Mouse (Mus musculus) MN1 (cell line): ENCODE results near the gene Fam129a.

Experiments used
- DNase-seq: peaks from one replicate; pipeline ENCODE4 v3.0.0-alpha.2; 2016; ENCODE audit warnings: low spot score

Fam129a gene

DNA sequence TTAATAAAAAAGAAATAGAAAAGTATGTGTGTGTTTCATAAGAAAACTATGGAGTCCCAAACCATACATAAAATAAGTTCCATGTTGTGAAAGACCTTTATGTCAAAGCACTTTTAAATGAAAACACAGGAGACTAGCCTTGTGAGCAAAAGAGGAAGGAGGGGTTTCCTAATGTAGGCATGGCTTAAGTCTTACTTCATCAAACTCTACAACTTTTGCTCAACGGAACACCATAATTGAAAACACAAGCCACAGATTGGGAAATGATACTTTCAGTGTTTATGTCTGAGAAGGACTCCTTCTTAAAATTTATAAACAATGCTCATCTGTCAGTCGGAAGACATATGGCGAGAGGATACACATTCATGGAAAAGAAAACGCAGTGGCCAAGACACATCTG is 54.3 kb downstream of the Fam129a start:
- no peak for DNase-seq

GRCm38 (mm10) chr1:151625690-151626089 is 54.7 kb downstream of the Fam129a start:
- no peak for DNase-seq

GRCm38 (mm10) chr1:151626631-151627030 is 55.6 kb downstream of the Fam129a start:
- no peak for DNase-seq

GRCm38 (mm10) chr1:151627141-151627540 is 56.2 kb downstream of the Fam129a start:
- DNase-seq: no peak

GRCm38 (mm10) chr1:151629591-151630250 is 58.7 kb downstream of the Fam129a start:
- peak; percentile 52 for DNase-seq

DNA sequence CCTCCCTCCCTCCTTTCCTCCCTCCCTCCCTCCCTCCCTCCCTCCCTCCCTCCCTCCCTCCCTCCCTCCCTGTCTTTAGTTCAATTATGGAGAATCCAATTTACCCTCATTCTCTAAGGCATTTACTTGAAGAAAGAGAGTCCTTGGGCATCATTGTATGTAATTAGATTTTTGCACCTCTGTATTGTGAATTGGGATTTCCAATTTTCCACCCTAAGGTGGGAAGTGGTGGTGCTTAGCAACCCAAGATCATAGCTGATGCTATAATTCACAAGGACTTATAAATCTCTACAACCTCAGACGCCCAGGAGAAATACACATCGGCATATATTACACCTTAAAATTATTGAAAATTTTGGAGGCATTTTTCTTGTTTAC is 59.3 kb downstream of the Fam129a start:
- no peak for DNase-seq

- no peak for DNase-seq
These were observed 60.1 kb downstream of the Fam129a start for GRCm38 (mm10) chr1:151631061-151631460.

DNA sequence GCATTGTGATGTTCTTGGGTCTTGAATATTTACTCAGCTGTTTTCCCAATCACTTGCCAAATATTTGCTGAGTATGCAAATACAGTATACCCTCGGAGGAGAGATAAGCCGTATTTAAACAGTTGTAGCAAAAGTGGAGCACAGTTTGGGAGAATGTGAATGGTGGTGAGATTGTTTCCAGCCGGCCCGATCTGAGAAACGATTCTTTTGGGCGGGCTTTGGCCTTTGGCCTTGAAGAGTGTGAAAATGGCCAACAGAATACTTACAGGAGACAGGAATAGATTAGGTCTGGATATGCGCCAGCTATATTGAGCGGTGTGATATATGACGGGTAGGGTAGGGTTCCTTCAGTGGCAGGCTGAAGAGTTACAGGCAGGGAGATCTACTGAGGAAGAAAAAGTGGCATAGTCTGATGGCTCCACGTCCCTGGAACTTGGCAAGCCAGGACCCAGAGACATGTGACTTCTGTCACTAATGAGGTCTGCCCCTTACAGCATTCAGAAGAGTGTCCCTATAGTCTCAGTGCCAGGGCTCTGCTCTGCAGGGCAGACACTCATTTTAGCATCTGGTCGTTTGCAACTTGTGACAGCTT is 60.8 kb downstream of the Fam129a start:
- DNase-seq: peak; percentile 47

- DNase-seq: no peak
These were observed 61.8 kb downstream of the Fam129a start for GRCm38 (mm10) chr1:151632567-151633356.

GRCm38 (mm10) chr1:151636637-151637036 is 65.7 kb downstream of the Fam129a start:
- DNase-seq: no peak

DNA sequence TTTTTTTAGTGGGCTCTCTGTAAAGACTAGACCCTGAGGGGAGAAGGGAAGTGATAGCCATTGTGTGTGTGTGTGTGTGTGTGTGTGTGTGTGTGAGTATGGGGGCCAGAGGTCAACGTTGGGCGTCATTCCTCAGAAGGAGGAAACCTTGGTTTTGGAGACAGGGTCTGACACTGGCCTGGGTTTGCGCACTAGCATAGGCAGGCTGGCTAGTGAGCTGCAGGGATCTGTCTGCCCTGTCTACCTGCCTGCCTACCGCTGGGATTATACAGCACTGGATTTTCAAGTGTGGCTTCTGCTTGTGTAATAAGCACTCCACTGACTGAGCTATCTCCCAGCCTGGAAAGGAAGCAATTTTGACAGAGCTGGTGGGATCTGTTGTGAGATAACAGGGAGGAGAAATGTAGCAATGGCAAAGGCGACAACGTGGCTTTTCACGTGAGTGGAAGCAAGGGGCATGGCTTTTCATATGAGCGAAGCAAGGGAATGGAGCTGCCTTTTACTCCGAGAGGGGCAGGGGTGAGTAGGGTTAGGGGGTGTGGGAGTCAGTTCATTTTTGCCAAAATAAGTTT is 66.5 kb downstream of the Fam129a start:
- DNase-seq: no peak

- DNase-seq: no peak
These were observed 67.4 kb downstream of the Fam129a start for GRCm38 (mm10) chr1:151638357-151638756.

- DNase-seq: no peak
These were observed 67.8 kb downstream of the Fam129a start for GRCm38 (mm10) chr1:151638770-151639169.

- DNase-seq: no peak
These were observed 75.4 kb downstream of the Fam129a start for GRCm38 (mm10) chr1:151646380-151646779.

- DNase-seq: no peak
These were observed 77.1 kb downstream of the Fam129a start for GRCm38 (mm10) chr1:151648099-151648498.

GRCm38 (mm10) chr1:151657042-151657605 is 86.1 kb downstream of the Fam129a start:
- no peak for DNase-seq

DNA sequence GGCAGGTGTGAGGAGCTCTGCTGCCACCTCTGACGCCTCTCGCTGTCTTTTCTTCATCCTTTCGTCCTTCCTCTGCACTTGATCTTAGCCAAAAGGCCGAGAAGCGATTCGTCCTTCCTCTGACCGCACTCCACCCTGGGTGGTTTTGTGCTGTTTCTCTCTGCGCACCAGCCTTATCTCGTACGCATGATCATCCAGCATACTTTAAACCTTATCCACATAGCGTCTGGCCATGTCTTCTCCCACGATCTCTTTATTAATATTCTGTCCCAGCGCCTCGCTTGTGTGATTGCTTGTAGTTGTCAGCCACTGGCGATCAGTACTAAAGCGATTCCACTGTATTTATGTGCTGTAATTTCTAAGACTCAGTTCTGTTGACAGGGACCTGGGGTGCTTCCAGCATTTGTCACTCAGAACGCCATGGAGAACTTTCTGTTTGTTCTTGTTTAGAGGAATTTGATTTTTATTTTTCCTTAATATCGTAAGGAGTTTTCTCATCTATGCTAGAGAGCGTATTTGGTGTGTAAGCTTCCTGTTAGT is 87.4 kb downstream of the Fam129a start:
- no peak for DNase-seq

DNA sequence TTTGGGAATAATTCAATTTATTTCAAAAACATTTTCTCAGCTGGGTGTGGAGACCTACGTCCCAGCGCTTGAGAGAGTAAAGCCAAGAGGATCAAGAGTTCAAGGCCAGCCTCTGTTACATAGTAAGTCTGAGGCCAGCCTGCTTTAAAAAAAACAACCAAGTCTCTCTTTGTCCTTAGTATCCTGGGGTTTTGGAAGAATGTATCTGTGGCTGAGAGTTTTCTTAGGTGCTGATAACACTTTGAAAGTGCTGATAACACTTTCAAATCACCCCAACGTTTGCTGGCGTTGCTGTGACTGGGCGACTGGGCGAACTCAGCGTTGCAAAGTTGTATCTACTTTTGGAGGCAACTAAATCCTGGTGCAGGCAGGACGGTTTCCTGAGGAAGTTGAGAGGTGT is 88.7 kb downstream of the Fam129a start:
- no peak for DNase-seq

DNA sequence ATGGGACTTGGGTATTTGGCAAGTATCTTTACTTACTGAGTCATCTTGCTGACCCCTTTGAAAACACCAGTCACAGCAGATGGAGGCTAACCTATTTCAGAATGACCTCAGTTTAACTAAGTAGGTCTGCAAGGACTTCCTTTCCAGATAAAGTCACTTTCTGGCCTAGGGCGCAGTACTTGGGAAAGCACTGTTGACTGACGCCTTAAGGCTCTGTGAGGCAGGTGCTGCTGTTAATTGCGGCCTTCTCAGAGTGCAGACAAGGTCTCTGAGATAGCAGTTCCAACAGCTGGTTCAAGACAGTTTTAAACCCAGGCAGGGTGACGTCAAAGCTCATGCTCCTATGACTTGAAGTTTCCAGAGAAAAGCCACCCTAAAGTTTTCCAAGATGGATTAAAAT is 89.3 kb downstream of the Fam129a start:
- DNase-seq: no peak

DNA sequence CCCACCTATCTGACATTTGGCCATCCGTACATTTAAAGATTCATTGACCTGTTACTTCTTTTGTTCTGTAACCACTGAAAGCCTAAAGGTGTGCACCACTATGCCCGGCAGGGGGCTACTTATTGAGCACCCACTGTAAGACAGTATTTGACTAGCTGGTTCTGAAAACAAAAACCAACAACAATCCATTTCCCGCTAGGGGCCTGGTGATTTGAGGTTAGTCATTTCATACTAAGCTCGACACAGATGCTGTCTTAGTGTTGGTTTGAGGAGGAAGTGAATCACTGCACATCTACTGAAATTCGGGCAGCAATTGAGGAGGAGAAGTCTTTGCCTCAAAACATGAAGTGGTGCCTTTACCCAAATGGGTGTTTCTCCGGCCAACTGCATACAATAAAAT is 89.9 kb downstream of the Fam129a start:
- DNase-seq: no peak

DNA sequence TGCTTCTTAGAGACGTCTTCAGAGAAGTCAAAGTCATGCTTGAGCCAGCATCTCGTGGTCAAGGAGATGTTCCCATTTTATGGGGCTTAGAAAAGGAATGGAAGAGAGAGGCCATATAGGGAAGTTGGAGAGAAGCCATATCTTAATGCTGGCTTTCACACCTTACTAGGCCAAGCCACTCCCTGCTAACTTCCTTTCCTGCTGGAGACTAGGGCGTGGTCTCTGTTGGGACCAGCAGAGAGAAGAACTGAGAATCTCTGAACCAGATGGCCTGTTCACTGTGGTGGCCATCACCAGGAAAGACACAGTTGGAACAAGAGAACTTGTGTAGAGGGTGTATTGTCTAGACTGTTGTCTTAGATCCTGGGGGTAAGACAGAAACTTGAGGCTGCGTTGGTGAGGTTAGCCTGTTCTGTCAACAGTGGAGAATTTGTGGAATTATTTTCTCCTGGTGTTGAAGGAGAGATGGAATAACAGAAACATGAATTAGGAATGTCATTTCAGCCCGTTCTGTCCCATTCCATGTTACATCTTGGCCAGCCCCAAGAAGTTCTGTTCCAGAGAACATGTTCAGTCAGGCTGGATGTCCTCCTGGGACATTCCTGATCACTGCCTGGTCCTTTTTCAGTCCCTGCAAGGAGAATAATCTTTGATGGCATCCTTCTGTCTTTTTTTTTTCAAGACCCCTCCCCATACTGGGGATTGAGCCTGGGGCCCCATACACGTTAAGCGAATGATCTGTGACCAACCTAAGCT is 90.9 kb downstream of the Fam129a start:
- DNase-seq: no peak

- peak; percentile 15 for DNase-seq
These were observed 92.0 kb downstream of the Fam129a start for GRCm38 (mm10) chr1:151662958-151663357.
